Mouse (Mus musculus) kidney, adult 2 months (tissue): Measurements from ENCODE around the gene Rcan2.

ENCODE experiments used
- CTCF ChIP-seq: fragments of 200-500 bp; conservative IDR thresholded peaks from 2 replicates; pipeline ENCODE4 v1.5.1; 2011; ENCODE audit warnings: low read depth, mild to moderate bottlenecking, control low read depth, low read length, moderate library complexity, mixed read lengths; ENCODE audit not compliant: insufficient read depth, insufficient read length
- POLR2A ChIP-seq: fragments of 200-500 bp; IDR thresholded peaks from one replicate; pipeline ENCODE4 v1.6.1; 2011; ENCODE audit warnings: low read depth, low read length, control low read depth

DNA sequence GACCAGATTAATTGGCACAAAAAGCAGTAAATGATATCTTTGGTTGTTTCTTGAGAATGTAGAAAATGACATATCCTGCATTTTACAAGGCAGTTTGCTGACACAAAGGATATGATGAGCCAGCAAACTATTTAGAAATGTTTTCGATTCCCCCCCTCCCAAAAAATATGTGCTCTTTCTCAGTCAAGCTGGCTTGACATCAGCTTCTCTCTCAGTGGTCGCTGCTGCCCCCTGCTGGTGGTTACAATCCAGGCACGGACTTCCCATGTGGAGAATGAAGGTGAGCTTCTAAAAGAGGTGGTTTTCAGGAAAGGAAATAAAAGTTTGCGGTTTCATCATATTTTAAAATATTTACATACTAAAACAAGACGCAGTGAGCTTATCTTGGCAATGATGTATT, 68.5 kb downstream of the Rcan2 start:
- TF ChIP-seq POLR2A = no peak
- peak; percentile 86 for TF ChIP-seq CTCF
